Mouse (Mus musculus) CH12.LX (cell line): ENCODE results near the gene Ccng2. TPM values are rescaled to one million over a fixed set of nuclear protein-coding genes. Genes with fewer than 3 reads are reported as not detected.

ENCODE experiments used
- DNase-seq: peaks from one replicate; pipeline ENCODE4 v3.0.0-alpha.2; 2013; ENCODE audit errors: extremely low read depth
- H3K27ac ChIP-seq: 2 replicates; pipeline ENCODE4 v1.5.1; 2012; ENCODE audit warnings: low read depth, mild to moderate bottlenecking, control low read depth, moderate library complexity; ENCODE audit not compliant: insufficient read depth
- H3K27me3 ChIP-seq: replicated peaks from 2 replicates; pipeline ENCODE3; 2012; ENCODE audit warnings: inconsistent platforms
- H3K36me3 ChIP-seq, 2 experiments: replicated peaks in 1 of 2; 2 replicates each; pipeline versions ENCODE3 to v1.6.1; 2012; ENCODE audit warnings: inconsistent platforms in 1 of 2, low read length in 1 of 2, mild to moderate bottlenecking in 1 of 2, mixed read lengths in 1 of 2, moderate library complexity in 1 of 2; ENCODE audit not compliant: control insufficient read depth in 1 of 2, insufficient read depth in 1 of 2
- H3K4me1 ChIP-seq, 2 experiments: 2 replicates each; pipeline ENCODE4 v1.6.1; 2012; ENCODE audit warnings: inconsistent platforms in 1 of 2, moderate library complexity in 1 of 2; ENCODE audit not compliant: insufficient read depth in 2 of 2, control insufficient read depth in 1 of 2
- H3K4me2 ChIP-seq: 2 replicates; pipeline ENCODE4 v1.6.1; 2012; ENCODE audit warnings: low read depth, mild to moderate bottlenecking, control low read depth; ENCODE audit not compliant: poor library complexity, insufficient read depth, severe bottlenecking
- H3K4me3 ChIP-seq, 3 experiments: fragments of 150-350 bp in 1 of 3; sonication (generic) in 1 of 3; replicated peaks in 1 of 3; 2 replicates each; pipeline versions ENCODE3 to v1.5.1; 2011 to 2012; ENCODE audit warnings: low read depth in 2 of 3, low read length in 2 of 3, mild to moderate bottlenecking in 2 of 3, moderate library complexity in 2 of 3, control low read depth in 1 of 3, improper control_type of control experiment in 1 of 3, inconsistent platforms in 1 of 3, mixed read lengths in 1 of 3; ENCODE audit not compliant: poor library complexity in 1 of 3
- H3K79me2 ChIP-seq: replicated peaks from 2 replicates; pipeline ENCODE4 v1.6.1; 2012; ENCODE audit warnings: mild to moderate bottlenecking, moderate library complexity; ENCODE audit not compliant: control insufficient read depth, poor library complexity, insufficient read depth, severe bottlenecking; ENCODE audit errors: extremely low read depth
- H3K9ac ChIP-seq: 2 replicates; pipeline ENCODE4 v1.6.1; 2012; ENCODE audit warnings: low read depth, mild to moderate bottlenecking, control low read depth, moderate library complexity; ENCODE audit not compliant: insufficient read depth
- H3K9me3 ChIP-seq: replicated peaks from 2 replicates; pipeline ENCODE3; 2012; ENCODE audit warnings: low read length, inconsistent platforms, mixed read lengths
- CHD2 ChIP-seq: IDR thresholded peaks from 2 replicates; pipeline ENCODE4 v1.6.1; 2011; ENCODE audit warnings: low read length, improper control_type of control experiment
- CTCF ChIP-seq, 2 experiments: IDR thresholded peaks in 1 of 2; conservative IDR thresholded peaks in 1 of 2; 2 replicates each; pipeline ENCODE4 v1.5.1; 2011 to 2012; ENCODE audit warnings: low read depth in 2 of 2, low read length in 2 of 2, improper control_type of control experiment in 1 of 2, inconsistent platforms in 1 of 2, mild to moderate bottlenecking in 1 of 2, moderate library complexity in 1 of 2
- ELF1 ChIP-seq: IDR thresholded peaks from 2 replicates; pipeline ENCODE4 v1.6.1; 2014; ENCODE audit warnings: low read depth, mild to moderate bottlenecking, inconsistent platforms, low read length, improper control_type of control experiment
- GABPA ChIP-seq: IDR thresholded peaks from 2 replicates; pipeline ENCODE4 v1.6.1; 2012; ENCODE audit warnings: low read depth, low read length, improper control_type of control experiment, inconsistent platforms; ENCODE audit not compliant: insufficient replicate concordance
- HCFC1 ChIP-seq: IDR thresholded peaks from 2 replicates; pipeline ENCODE4 v1.6.1; 2012; ENCODE audit warnings: low read depth, mild to moderate bottlenecking, inconsistent platforms, low read length, improper control_type of control experiment
- JUN ChIP-seq: IDR thresholded peaks from 2 replicates; pipeline ENCODE4 v1.6.1; 2011; ENCODE audit warnings: low read depth, mild to moderate bottlenecking, low read length, improper control_type of control experiment, moderate library complexity; ENCODE audit not compliant: insufficient read depth
- JUND ChIP-seq: conservative IDR thresholded peaks from 2 replicates; pipeline ENCODE4 v1.6.1; 2011; ENCODE audit warnings: low read depth, low read length, improper control_type of control experiment
- KAT2A ChIP-seq: IDR thresholded peaks from 2 replicates; pipeline ENCODE4 v1.6.1; 2012; ENCODE audit warnings: low read length, improper control_type of control experiment, inconsistent platforms; ENCODE audit not compliant: insufficient replicate concordance
- MAFK ChIP-seq: IDR thresholded peaks from 2 replicates; pipeline ENCODE4 v1.6.1; 2011; ENCODE audit warnings: low read length, improper control_type of control experiment; ENCODE audit not compliant: insufficient replicate concordance
- MAX ChIP-seq: IDR thresholded peaks from 2 replicates; pipeline ENCODE4 v1.6.1; 2011; ENCODE audit warnings: low read length, improper control_type of control experiment
- MAZ ChIP-seq: IDR thresholded peaks from 2 replicates; pipeline ENCODE4 v1.6.1; 2012; ENCODE audit warnings: low read depth, mild to moderate bottlenecking, inconsistent platforms, low read length, improper control_type of control experiment, moderate library complexity
- MEF2A ChIP-seq: IDR thresholded peaks from 2 replicates; pipeline ENCODE4 v1.6.1; 2014; ENCODE audit warnings: low read depth, mild to moderate bottlenecking, inconsistent platforms, low read length, improper control_type of control experiment, borderline replicate concordance
- MXI1 ChIP-seq: IDR thresholded peaks from 2 replicates; pipeline ENCODE4 v1.6.1; 2011; ENCODE audit warnings: mild to moderate bottlenecking, low read depth, low read length, improper control_type of control experiment
- MYC ChIP-seq: IDR thresholded peaks from 2 replicates; pipeline ENCODE4 v1.6.1; 2011; ENCODE audit warnings: low read depth, mild to moderate bottlenecking, improper control_type of control experiment, low read length
- NRF1 ChIP-seq: IDR thresholded peaks from 2 replicates; pipeline ENCODE4 v1.6.1; 2014; ENCODE audit warnings: low read depth, mild to moderate bottlenecking, inconsistent platforms, low read length, improper control_type of control experiment, moderate library complexity
- PAX5 ChIP-seq: IDR thresholded peaks from 2 replicates; pipeline ENCODE4 v1.6.1; 2012; ENCODE audit warnings: low read length, inconsistent platforms, mixed read lengths
- POLR2A ChIP-seq: IDR thresholded peaks from 2 replicates; pipeline ENCODE4 v1.6.1; 2011; ENCODE audit warnings: low read depth, mild to moderate bottlenecking, improper control_type of control experiment, low read length
- RAD21 ChIP-seq: IDR thresholded peaks from 2 replicates; pipeline ENCODE4 v1.6.1; 2011; ENCODE audit warnings: low read depth, mild to moderate bottlenecking, low read length, improper control_type of control experiment, moderate library complexity
- RCOR1 ChIP-seq: conservative IDR thresholded peaks from 2 replicates; pipeline ENCODE4 v1.6.1; 2012; ENCODE audit warnings: low read depth, mild to moderate bottlenecking, inconsistent platforms, low read length, improper control_type of control experiment
- SMC3 ChIP-seq: IDR thresholded peaks from 2 replicates; pipeline ENCODE4 v1.6.1; 2011; ENCODE audit warnings: low read depth, low read length, improper control_type of control experiment
- TBP ChIP-seq: conservative IDR thresholded peaks from 2 replicates; pipeline ENCODE4 v1.6.1; 2011; ENCODE audit warnings: low read depth, low read length, improper control_type of control experiment
- TCF12 ChIP-seq: IDR thresholded peaks from 2 replicates; pipeline ENCODE4 v1.6.1; 2014; ENCODE audit warnings: low read depth, mild to moderate bottlenecking, inconsistent platforms, low read length, improper control_type of control experiment
- UBTF ChIP-seq: IDR thresholded peaks from 2 replicates; pipeline ENCODE4 v1.6.1; 2012; ENCODE audit warnings: low read depth, mild to moderate bottlenecking, inconsistent platforms, low read length, improper control_type of control experiment, moderate library complexity
- USF1 ChIP-seq: IDR thresholded peaks from 2 replicates; pipeline ENCODE4 v1.6.1; 2014; ENCODE audit warnings: low read depth, mild to moderate bottlenecking, inconsistent platforms, low read length, improper control_type of control experiment
- ZMIZ1 ChIP-seq: IDR thresholded peaks from 2 replicates; pipeline ENCODE4 v1.6.1; 2012; ENCODE audit warnings: low read depth, mild to moderate bottlenecking, inconsistent platforms, low read length, improper control_type of control experiment
- dilution Hi-C: fragments of 300-500 bp; cut with MboI; formaldehyde crosslinking; loops from 2 replicates; pipeline ENCODE4 v1.14.3; 2020; ENCODE audit warnings: low sequenced_read_pairs; ENCODE audit not compliant: extremely low pct_unique_long_range_greater_than_20kb, extremely low pct_ligation_motif_present
- in situ Hi-C: fragments of 300-500 bp; cut with MboI; formaldehyde crosslinking; loops from 3 replicates; pipeline ENCODE4 v1.14.3; 2019; ENCODE audit warnings: low sequenced_read_pairs, low pct_ligation_motif_present, low pct_unique_long_range_greater_than_20kb, mixed read lengths
- polyA plus RNA-seq: library from polyadenylated mRNA; unstranded; fragments of >175 nt; gene quantifications from 2 replicates; pipeline ENCODE4 v1.2.1, GENCODE M21; 2012; ENCODE audit warnings: low read depth; ENCODE audit not compliant: insufficient read length
- total RNA-seq, 2 experiments: library from RNA; depleted of rRNA; stranded (reverse); fragments of 300-350 nt in 1 of 2; fragments of >200 nt in 1 of 2; gene quantifications; 2 replicates each; pipeline ENCODE4 v1.2.3; 2012 to 2014

Gene Ccng2
- total and polyA plus RNA-seq, 3 experiments: 6.2 to 23.1 (median 16.7) TPM

- no peak overlapping the region for H3K4me3 ChIP-seq
- TF ChIP-seq ZMIZ1 (no peak), TBP (no peak), MXI1 (no peak), GABPA (no peak), POLR2A (no peak), JUND (no peak), ELF1 (no peak), KAT2A (no peak), MAX (no peak)
- H3K27ac ChIP-seq: no peak overlapping the region
- no peak overlapping the region for H3K4me2 ChIP-seq
- H3K9ac ChIP-seq: no peak overlapping the region
- H3K27me3 ChIP-seq: no peaks in the 10 kb centered on the region
- H3K36me3 ChIP-seq: peaks cover 0 to 5% of the 10 kb centered on the region in 2 experiments
- in situ Hi-C loops (no loop called here), dilution Hi-C loops (no loop called here)
- H3K9me3 ChIP-seq: no peaks in the 10 kb centered on the region
- peaks cover 0 to 2% of the 10 kb centered on the region in 2 experiments; a peak in 1 of 4 replicates for H3K4me1 ChIP-seq
- H3K79me2 ChIP-seq: no peaks in the 10 kb centered on the region
- no peak for DNase-seq
These were observed 15.5 kb downstream of the Ccng2 start for GRCm38 (mm10) chr5:93282446-93283107.

GRCm38 (mm10) chr5:93283109-93283508, 16.1 kb downstream of the Ccng2 start:
- DNase-seq: no peak
- no peaks in the 10 kb centered on the region; a peak in 1 of 4 replicates for H3K4me1 ChIP-seq
- no peak overlapping the region for H3K9ac ChIP-seq
- no peak overlapping the region for H3K4me3 ChIP-seq
- H3K27ac ChIP-seq: no peak overlapping the region
- H3K4me2 ChIP-seq: no peak overlapping the region
- H3K9me3 ChIP-seq: no peaks in the 10 kb centered on the region
- dilution Hi-C loops: no loop called here
- no peaks in the 10 kb centered on the region for H3K27me3 ChIP-seq
- H3K79me2 ChIP-seq: no peaks in the 10 kb centered on the region
- no peak for TF ChIP-seq GABPA
- no peak for TF ChIP-seq RCOR1
- no peak for TF ChIP-seq MYC
- TF ChIP-seq RAD21: no peak
- TF ChIP-seq UBTF: no peak
- no peak for TF ChIP-seq JUN
- no peak for TF ChIP-seq TCF12
- TF ChIP-seq CHD2: no peak
- no peak for TF ChIP-seq MAFK
- TF ChIP-seq NRF1: no peak
- TF ChIP-seq SMC3: no peak
- no peak for TF ChIP-seq ZMIZ1
- TF ChIP-seq MEF2A: no peak
- TF ChIP-seq HCFC1: no peak
- no peak for TF ChIP-seq PAX5
- no peak for TF ChIP-seq MAZ
- no peak for TF ChIP-seq CTCF (conservative IDR thresholded peaks at IDR 0.05 in 1 of 2, IDR thresholded peaks at IDR 0.05 in 1 of 2; ENCODE audit: low read depth in 2 of 2, low read length in 2 of 2)
- no peak for TF ChIP-seq JUND
- TF ChIP-seq USF1: no peak
- no peaks in the 10 kb centered on the region for H3K36me3 ChIP-seq
- in situ Hi-C loops: no loop called here
